Mouse (Mus musculus): ENCODE data around the gene Fam129a. TPM values are rescaled to one million over a fixed set of nuclear protein-coding genes. Genes with fewer than 3 reads are reported as not detected.
"Not testable (repeated sequence)": the region's sequence is repeated elsewhere in the genome, so short reads cannot be mapped to it uniquely, and the experiment has no call there.

Fam129a gene
- polyA plus RNA-seq, 1 experiment from 2014 or later = 5.7 TPM

- 79% methylated on average over 7 of the region's 7 CpGs for WGBS
- H3K4me3 ChIP-seq = no peak overlapping the region
- peaks cover 8% of the 10 kb centered on the region for H3K4me1 ChIP-seq
- no peaks in the 10 kb centered on the region for H3K36me3 ChIP-seq
- no peak overlapping the region for H3K9ac ChIP-seq
- no peak overlapping the region for H3K27ac ChIP-seq
- H3K4me2 ChIP-seq (replicated peaks) = no peak overlapping the region
- H3K27me3 ChIP-seq = no peaks in the 10 kb centered on the region
- H3K9me3 ChIP-seq = no peaks in the 10 kb centered on the region
- ATAC-seq (ENCODE audit: insufficient number of reproducible peaks, insufficient read depth, low FRiP score, low TSS enrichment) = no peak
These were observed 119.7 kb downstream of the Fam129a start for GRCm38 (mm10) chr1:151690583-151691193.

GRCm38 (mm10) chr1:151692867-151693266 is 121.9 kb downstream of the Fam129a start:
- H3K27me3 ChIP-seq; H3K4me2 ChIP-seq (replicated peaks); H3K9me3 ChIP-seq; H3K4me1 ChIP-seq; H3K9ac ChIP-seq; ATAC-seq (ENCODE audit: insufficient number of reproducible peaks, insufficient read depth, low FRiP score, low TSS enrichment); H3K4me3 ChIP-seq; H3K36me3 ChIP-seq; H3K27ac ChIP-seq: not testable (repeated sequence)
- WGBS = 71% methylated on average over 6 of the region's 6 CpGs

DNA sequence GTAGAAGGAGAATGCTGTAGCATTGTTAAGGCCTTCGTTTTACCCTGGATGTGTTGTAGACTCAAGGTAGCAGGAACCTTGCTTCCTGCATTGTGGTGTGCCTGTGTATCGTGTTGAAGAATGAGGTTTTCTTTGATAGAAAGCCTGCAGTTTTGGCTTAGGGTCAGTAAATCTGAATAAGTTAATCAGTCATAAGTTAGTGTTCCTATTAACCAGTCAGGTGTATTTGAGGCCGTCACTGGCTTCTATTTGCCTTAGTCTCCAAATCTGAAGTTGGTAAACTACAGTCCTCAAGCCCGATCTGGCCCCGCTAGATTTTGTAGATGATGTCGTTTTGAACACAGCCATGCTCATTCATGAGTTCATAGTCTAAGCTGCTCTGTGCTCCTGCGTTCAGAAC is 125.8 kb downstream of the Fam129a start:
- Histone ChIP-seq H3K27me3 (no peaks in the 10 kb centered on the region), H3K4me1 (no peaks in the 10 kb centered on the region), H3K27ac (no peak overlapping the region), H3K4me2 (replicated peaks) (no peak overlapping the region), H3K4me3 (no peak overlapping the region), H3K36me3 (no peaks in the 10 kb centered on the region), H3K9ac (no peak overlapping the region), H3K9me3 (no peaks in the 10 kb centered on the region)
- no peak for ATAC-seq (ENCODE audit: insufficient number of reproducible peaks, insufficient read depth, low FRiP score, low TSS enrichment)
- 85% methylated on average over 7 of the region's 7 CpGs for WGBS

GRCm38 (mm10) chr1:151697901-151698641 is 127.1 kb downstream of the Fam129a start:
- WGBS = 82% methylated on average over 7 of the region's 7 CpGs

GRCm38 (mm10) chr1:151699363-151699762 is 128.4 kb downstream of the Fam129a start:
- Histone ChIP-seq H3K4me2 (replicated peaks) (no peak overlapping the region), H3K36me3 (no peaks in the 10 kb centered on the region), H3K27ac (no peak overlapping the region), H3K9me3 (no peaks in the 10 kb centered on the region), H3K4me1 (no peaks in the 10 kb centered on the region), H3K27me3 (no peaks in the 10 kb centered on the region), H3K4me3 (no peak overlapping the region), H3K9ac (no peak overlapping the region)
- WGBS = 75% methylated on average over 7 of the region's 7 CpGs
- no peak for ATAC-seq (ENCODE audit: insufficient number of reproducible peaks, insufficient read depth, low FRiP score, low TSS enrichment)

More at GRCm38 (mm10) chr1:151697901-151698641, 127.1 kb downstream of the Fam129a start:
- Histone ChIP-seq H3K36me3 (no peaks in the 10 kb centered on the region), H3K4me2 (replicated peaks) (no peak overlapping the region), H3K27ac (no peak overlapping the region), H3K9ac (no peak overlapping the region), H3K4me1 (no peaks in the 10 kb centered on the region), H3K27me3 (no peaks in the 10 kb centered on the region), H3K4me3 (no peak overlapping the region), H3K9me3 (no peaks in the 10 kb centered on the region)
- no peak for ATAC-seq (ENCODE audit: insufficient number of reproducible peaks, insufficient read depth, low FRiP score, low TSS enrichment)

DNA sequence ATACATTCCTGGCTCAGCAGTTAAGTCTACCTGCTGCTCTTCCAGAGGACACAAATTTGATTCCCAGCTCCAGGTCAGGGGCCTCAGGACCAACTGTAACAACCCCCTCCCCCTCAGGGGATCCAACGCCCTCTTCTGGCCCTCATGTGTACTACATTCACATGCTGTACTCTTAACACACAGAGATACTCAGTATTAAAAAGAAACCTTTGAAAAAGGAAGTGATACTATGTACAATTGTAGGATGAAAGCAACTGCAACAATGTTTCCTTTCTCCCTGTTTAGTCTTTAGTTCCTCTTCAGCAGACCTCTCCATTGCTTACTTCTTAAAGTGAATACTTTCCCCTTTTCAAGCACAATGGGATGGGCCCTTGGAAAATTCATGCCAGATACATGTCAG is 131.8 kb downstream of the Fam129a start:
- Histone ChIP-seq H3K36me3 (no peaks in the 10 kb centered on the region), H3K4me2 (replicated peaks) (no peak overlapping the region), H3K4me3 (no peak overlapping the region), H3K9me3 (no peaks in the 10 kb centered on the region), H3K27ac (no peak overlapping the region), H3K9ac (no peak overlapping the region), H3K4me1 (no peaks in the 10 kb centered on the region), H3K27me3 (no peaks in the 10 kb centered on the region)
- 15% methylated on average over 1 of the region's 1 CpGs for WGBS
- no peak for ATAC-seq (ENCODE audit: insufficient number of reproducible peaks, insufficient read depth, low FRiP score, low TSS enrichment)

GRCm38 (mm10) chr1:151705723-151706396 is 134.9 kb downstream of the Fam129a start:
- H3K4me2 ChIP-seq (replicated peaks) = no peak overlapping the region
- H3K27me3 ChIP-seq = no peaks in the 10 kb centered on the region
- no peak overlapping the region for H3K4me3 ChIP-seq
- peaks cover 9% of the 10 kb centered on the region; the same call in 1 of the 2 replicates for H3K4me1 ChIP-seq
- no peak overlapping the region for H3K9ac ChIP-seq
- no peaks in the 10 kb centered on the region for H3K9me3 ChIP-seq
- no peaks in the 10 kb centered on the region for H3K36me3 ChIP-seq
- peak; percentile 35; the same call in 1 of the 2 replicates for ATAC-seq (ENCODE audit: insufficient number of reproducible peaks, insufficient read depth, low FRiP score, low TSS enrichment)
- WGBS = 37% methylated on average over 11 of the region's 11 CpGs
- H3K27ac ChIP-seq = no peak overlapping the region

DNA sequence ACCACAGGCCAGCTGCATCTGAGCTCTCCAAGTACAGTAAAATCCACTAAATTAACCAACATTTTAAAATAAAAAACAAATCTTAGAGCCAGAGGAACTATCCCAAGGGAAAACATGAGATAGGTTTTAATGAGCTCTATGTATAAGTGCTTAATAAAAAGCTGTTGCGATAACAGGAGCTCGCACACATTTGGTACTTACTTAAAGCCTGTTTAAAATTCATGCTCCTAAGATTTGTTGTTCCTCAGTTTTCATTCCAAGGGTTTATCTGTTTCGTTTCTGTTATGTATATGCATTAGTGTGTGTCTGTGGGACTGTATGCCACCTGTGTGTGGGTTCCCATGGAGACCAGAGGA is 135.4 kb downstream of the Fam129a start:
- ATAC-seq (ENCODE audit: insufficient number of reproducible peaks, insufficient read depth, low FRiP score, low TSS enrichment) = no peak

DNA sequence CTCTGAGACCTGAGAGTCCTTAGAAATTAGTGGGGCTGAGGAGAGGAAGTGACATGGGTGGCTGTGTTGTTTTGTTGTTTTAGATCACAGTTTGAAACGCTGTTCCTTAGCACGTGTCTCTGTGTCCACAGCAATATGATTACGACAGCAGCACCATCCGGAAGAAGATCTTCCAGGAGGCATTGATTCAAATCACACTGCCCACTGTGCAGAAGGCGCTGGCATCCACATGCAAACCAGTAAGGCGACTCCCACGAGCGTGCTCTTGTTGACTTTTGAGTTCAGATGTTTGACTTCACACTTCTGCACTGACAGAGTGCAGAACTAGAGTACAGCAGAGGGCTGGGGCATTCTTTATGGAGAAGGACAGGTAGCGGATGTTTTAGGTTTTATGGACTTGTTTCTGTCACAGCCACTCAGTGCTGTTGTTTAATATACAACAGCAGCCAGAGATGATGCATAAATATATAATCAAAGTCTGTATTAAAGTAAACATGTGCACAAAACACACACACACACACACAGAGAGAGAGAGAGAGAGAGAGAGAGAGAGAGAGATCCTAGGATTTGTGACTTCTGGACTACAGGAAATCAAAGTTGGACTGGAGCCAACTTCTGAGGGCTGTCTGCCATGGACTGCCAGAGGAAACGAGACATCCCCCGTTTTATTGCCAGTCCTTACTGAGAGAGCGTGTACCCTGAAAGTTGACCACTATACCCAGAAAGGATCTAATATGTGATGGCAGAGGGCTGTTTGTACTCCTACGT is 138.2 kb downstream of the Fam129a start:
- Histone ChIP-seq H3K27me3 (no peaks in the 10 kb centered on the region), H3K36me3 (no peaks in the 10 kb centered on the region), H3K9me3 (no peaks in the 10 kb centered on the region), H3K27ac (no peak overlapping the region), H3K9ac (no peak overlapping the region), H3K4me2 (replicated peaks) (no peak overlapping the region), H3K4me3 (no peak overlapping the region), H3K4me1 (peaks cover 9% of the 10 kb centered on the region; the same call in 1 of the 2 replicates)
- WGBS = 59% methylated on average over 13 of the region's 13 CpGs
- no peak for ATAC-seq (ENCODE audit: insufficient number of reproducible peaks, insufficient read depth, low FRiP score, low TSS enrichment)

More for the DNA sequence above, 135.4 kb downstream of the Fam129a start:
- 79% methylated on average over 3 of the region's 3 CpGs for WGBS
- Histone ChIP-seq H3K36me3 (no peaks in the 10 kb centered on the region), H3K4me2 (replicated peaks) (no peak overlapping the region), H3K4me3 (no peak overlapping the region), H3K9ac (no peak overlapping the region), H3K27me3 (no peaks in the 10 kb centered on the region), H3K9me3 (no peaks in the 10 kb centered on the region), H3K4me1 (peaks cover 9% of the 10 kb centered on the region; the same call in 1 of the 2 replicates), H3K27ac (no peak overlapping the region)

DNA sequence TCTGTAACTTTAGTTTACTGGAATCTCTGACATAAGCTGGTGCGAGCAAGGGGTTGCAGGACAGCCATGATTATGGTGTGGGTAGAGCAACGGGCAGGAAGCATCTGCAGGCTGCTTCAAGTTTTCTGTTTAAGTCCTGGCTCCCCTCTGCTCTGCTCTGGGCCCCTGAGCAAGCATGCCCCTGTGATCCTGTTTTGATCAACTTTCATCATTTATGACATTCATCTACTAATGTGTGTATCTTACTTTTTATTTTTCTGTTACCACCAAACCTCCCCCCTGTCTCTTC is 138.7 kb downstream of the Fam129a start:
- Histone ChIP-seq H3K9ac (no peak overlapping the region), H3K9me3 (no peaks in the 10 kb centered on the region), H3K4me1 (peaks cover 9% of the 10 kb centered on the region; the same call in 1 of the 2 replicates), H3K27me3 (no peaks in the 10 kb centered on the region), H3K36me3 (no peaks in the 10 kb centered on the region), H3K4me2 (replicated peaks) (no peak overlapping the region), H3K4me3 (no peak overlapping the region), H3K27ac (no peak overlapping the region)
- no peak for ATAC-seq (ENCODE audit: insufficient number of reproducible peaks, insufficient read depth, low FRiP score, low TSS enrichment)
- WGBS = 51% methylated on average over 2 of the region's 2 CpGs

GRCm38 (mm10) chr1:151710424-151711055 is 139.6 kb downstream of the Fam129a start:
- Histone ChIP-seq H3K4me2 (replicated peaks) (no peak overlapping the region), H3K27me3 (no peaks in the 10 kb centered on the region), H3K4me1 (peaks cover 9% of the 10 kb centered on the region; the same call in 1 of the 2 replicates), H3K9me3 (no peaks in the 10 kb centered on the region), H3K9ac (no peak overlapping the region), H3K36me3 (no peaks in the 10 kb centered on the region), H3K4me3 (no peak overlapping the region), H3K27ac (no peak overlapping the region)
- ATAC-seq (ENCODE audit: insufficient number of reproducible peaks, insufficient read depth, low FRiP score, low TSS enrichment) = no peak
- 63% methylated on average over 5 of the region's 5 CpGs for WGBS

Data from embryonic facial prominence, embryonic 12.5 days (tissue).